Mouse (Mus musculus) hindbrain, embryonic 15.5 days (tissue): Measurements from ENCODE around the gene Serinc5. TPM values are rescaled to one million over a fixed set of nuclear protein-coding genes. Genes with fewer than 3 reads are reported as not detected.

ENCODE experiments used
- ATAC-seq: fragments of 200-750 bp; cut with Nextera tagmentation; 2 replicates; pipeline ENCODE4 v1.8.0; 2017; ENCODE audit warnings: low read depth, moderate number of reproducible peaks, moderate TSS enrichment; ENCODE audit not compliant: low FRiP score
- H3K27ac ChIP-seq: fragments of 300-500 bp; sonication (generic); replicated peaks from 2 replicates; pipeline ENCODE4 v1.5.1; 2015; ENCODE audit warnings: mild to moderate bottlenecking, inconsistent platforms
- H3K27me3 ChIP-seq: fragments of 300-500 bp; sonication (generic); 2 replicates; pipeline ENCODE4 v1.6.1; 2015; ENCODE audit warnings: control low read depth, inconsistent platforms
- H3K36me3 ChIP-seq: fragments of 300-500 bp; sonication (generic); 2 replicates; pipeline ENCODE4 v1.6.1; 2015; ENCODE audit warnings: control low read depth, inconsistent platforms
- H3K4me1 ChIP-seq: fragments of 300-500 bp; sonication (generic); replicated peaks from 2 replicates; pipeline ENCODE4 v1.6.1; 2015; ENCODE audit warnings: control low read depth, inconsistent platforms
- H3K4me2 ChIP-seq: fragments of 300-500 bp; sonication (generic); 2 replicates; pipeline ENCODE4 v1.6.1; 2015; ENCODE audit warnings: moderate library complexity, mild to moderate bottlenecking, inconsistent platforms
- H3K4me3 ChIP-seq: fragments of 300-500 bp; sonication (generic); 2 replicates; pipeline ENCODE4 v1.5.1; 2015; ENCODE audit warnings: mild to moderate bottlenecking, inconsistent platforms
- H3K9ac ChIP-seq: fragments of 300-500 bp; sonication (generic); 2 replicates; pipeline ENCODE4 v1.6.1; 2015; ENCODE audit warnings: inconsistent platforms
- H3K9me3 ChIP-seq: fragments of 300-500 bp; sonication (generic); 2 replicates; pipeline ENCODE4 v1.6.1; 2016; ENCODE audit warnings: control low read depth, inconsistent platforms
- WGBS: fragments of 180-500 bp; shearing (Covaris S2); methylation state at CpG from one replicate; pipeline ENCODE4 v1.1.7; 2015; 5-methylcytosine and 5-hydroxymethylcytosine counted together
- polyA plus RNA-seq: library from polyadenylated mRNA; unstranded; fragments of >200 nt; fragmentation: Nextera tagmentation; extraction: Ambion mirVana; gene quantifications from 2 replicates; pipeline ENCODE4 v1.2.1, GENCODE M21; 2015

Serinc5 gene
- polyA plus RNA-seq, 1 experiment from 2014 or later: 17.5 TPM

DNA sequence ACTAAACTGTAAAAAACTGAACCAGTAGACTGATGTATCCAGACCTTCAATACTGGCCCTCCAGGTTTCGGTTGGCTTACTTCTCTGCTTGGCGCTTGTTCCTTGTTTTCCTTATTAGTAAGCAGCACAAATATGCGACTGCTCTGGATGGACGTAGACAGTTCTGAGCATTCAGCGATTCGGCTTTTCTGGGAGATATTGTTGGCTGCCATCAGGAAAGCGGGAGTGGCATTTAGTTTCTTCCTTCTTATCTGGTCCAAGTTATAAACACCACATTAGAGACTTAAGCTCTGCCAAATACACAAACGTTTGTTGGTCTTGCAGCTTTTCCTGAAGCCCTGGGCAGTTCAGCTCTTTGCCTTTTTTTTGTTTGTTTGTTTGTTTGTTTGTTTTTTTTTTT is 5.6 kb downstream of the Serinc5 start:
- Histone ChIP-seq H3K4me3 (no peak overlapping the region), H3K27ac (no peak overlapping the region), H3K9me3 (no peaks in the 10 kb centered on the region), H3K9ac (no peak overlapping the region), H3K4me2 (no peak overlapping the region), H3K27me3 (no peaks in the 10 kb centered on the region), H3K4me1 (peaks cover 18% of the 10 kb centered on the region; the same call in 1 of the 2 replicates), H3K36me3 (no peaks in the 10 kb centered on the region)
- no peak for ATAC-seq
- WGBS: 96% methylated on average over 8 of the region's 8 CpGs

DNA sequence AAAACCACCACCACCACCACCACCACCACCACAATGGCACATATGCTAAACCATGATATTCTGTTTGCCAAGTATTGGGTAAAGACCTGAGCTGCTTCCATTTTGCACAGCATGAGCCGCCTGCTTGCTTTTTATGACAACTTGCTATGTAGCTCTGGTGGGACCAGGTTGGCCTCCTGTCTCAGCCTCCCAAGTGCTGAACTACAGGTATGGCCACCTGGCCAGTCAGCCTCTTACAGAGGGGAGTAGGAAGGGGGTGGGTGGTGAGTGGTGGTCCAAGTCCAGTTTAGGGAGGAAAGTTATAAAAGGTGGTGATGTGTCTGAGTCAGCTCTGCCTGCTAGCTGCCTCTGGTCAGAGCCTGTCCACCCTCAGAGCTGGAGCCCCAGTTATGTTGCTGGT is 15.3 kb downstream of the Serinc5 start:
- H3K27me3 ChIP-seq: no peaks in the 10 kb centered on the region
- H3K4me3 ChIP-seq: no peak overlapping the region
- no peak overlapping the region for H3K27ac ChIP-seq
- WGBS: 95% methylated on average over 1 of the region's 1 CpGs
- no peaks in the 10 kb centered on the region for H3K4me1 ChIP-seq
- no peak overlapping the region for H3K4me2 ChIP-seq
- peaks cover 10% of the 10 kb centered on the region for H3K36me3 ChIP-seq
- H3K9ac ChIP-seq: no peak overlapping the region
- no peak for ATAC-seq
- H3K9me3 ChIP-seq: no peaks in the 10 kb centered on the region

DNA sequence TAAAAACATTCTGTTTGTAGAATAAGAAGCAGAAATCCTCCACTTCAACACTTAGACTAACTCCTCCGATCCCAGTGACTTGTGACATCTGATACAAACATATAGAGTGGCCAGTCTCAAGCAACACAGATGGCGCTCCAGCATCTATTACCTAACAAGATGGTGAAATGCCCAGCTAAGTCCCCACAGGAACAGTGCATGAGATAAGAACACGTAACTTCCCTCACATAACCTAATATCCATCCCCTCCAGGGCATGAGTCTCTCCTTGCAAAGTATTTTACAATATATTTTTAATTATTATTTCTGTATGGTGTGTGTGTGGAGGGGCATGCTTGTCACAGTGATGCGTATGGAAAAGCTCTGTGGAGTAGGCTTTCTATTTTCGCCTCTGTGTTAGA is 15.8 kb downstream of the Serinc5 start:
- Histone ChIP-seq H3K4me2 (no peak overlapping the region), H3K4me3 (no peak overlapping the region), H3K9ac (no peak overlapping the region), H3K4me1 (no peaks in the 10 kb centered on the region), H3K27me3 (no peaks in the 10 kb centered on the region), H3K9me3 (no peaks in the 10 kb centered on the region), H3K36me3 (peaks cover 10% of the 10 kb centered on the region), H3K27ac (no peak overlapping the region)
- no peak for ATAC-seq
- WGBS: 94% methylated on average over 5 of the region's 5 CpGs

DNA sequence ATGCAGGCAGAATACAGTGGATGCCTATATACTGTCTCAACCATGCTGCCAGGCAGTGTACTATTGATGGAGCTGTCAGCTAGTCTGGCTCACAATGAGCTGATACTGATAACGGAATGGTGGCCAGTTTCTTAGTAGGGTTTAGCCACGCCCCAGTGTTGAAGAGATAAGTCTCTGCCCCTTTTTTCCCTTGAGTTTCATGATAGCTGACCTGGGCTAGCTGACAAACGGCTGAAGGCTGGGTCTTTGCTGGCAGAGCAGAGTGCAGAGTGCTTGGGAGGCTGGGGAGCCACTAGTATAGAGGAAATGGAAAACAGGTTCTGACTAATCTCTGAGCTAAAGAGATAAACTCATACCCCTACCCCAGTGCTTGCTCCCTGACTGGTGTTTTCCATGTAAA is 18.6 kb downstream of the Serinc5 start:
- WGBS: 84% methylated on average over 3 of the region's 3 CpGs
- H3K27ac ChIP-seq: no peak overlapping the region
- ATAC-seq: no peak

DNA sequence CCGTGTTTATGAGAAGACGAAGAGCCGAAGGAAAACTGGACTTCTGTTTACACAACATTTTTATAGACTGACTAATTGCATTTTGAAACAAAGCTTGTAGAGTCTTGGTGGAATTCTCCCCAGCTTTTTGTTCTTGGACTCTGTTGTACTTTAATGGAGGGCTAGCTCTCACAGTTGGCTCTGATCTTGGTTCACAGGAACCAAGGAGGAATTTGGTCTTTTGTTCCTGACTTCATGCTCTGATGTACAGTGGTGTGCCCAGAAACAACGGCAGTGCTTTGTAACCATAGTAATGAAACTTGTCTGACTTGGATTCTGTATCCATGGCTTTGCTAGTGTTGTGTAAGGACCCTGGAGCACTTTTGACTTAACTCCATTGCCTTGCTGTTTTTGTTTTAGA is 20.6 kb downstream of the Serinc5 start:
- Histone ChIP-seq H3K9ac (no peak overlapping the region), H3K9me3 (no peaks in the 10 kb centered on the region), H3K27ac (0 out of 2 replicates have a peak overlapping the region, but pooled peaks have one; percentile 7), H3K4me1 (peaks cover 15% of the 10 kb centered on the region), H3K27me3 (no peaks in the 10 kb centered on the region), H3K4me3 (no peak overlapping the region), H3K36me3 (peaks cover 2% of the 10 kb centered on the region), H3K4me2 (no peak overlapping the region)
- ATAC-seq: no peak
- WGBS: 56% methylated on average over 4 of the region's 4 CpGs

More for the DNA sequence above, 18.6 kb downstream of the Serinc5 start:
- H3K9me3 ChIP-seq: no peaks in the 10 kb centered on the region
- no peak overlapping the region for H3K9ac ChIP-seq
- H3K4me1 ChIP-seq: peaks cover 15% of the 10 kb centered on the region
- H3K4me2 ChIP-seq: no peak overlapping the region
- H3K27me3 ChIP-seq: no peaks in the 10 kb centered on the region
- H3K4me3 ChIP-seq: no peak overlapping the region
- peaks cover 10% of the 10 kb centered on the region for H3K36me3 ChIP-seq

DNA sequence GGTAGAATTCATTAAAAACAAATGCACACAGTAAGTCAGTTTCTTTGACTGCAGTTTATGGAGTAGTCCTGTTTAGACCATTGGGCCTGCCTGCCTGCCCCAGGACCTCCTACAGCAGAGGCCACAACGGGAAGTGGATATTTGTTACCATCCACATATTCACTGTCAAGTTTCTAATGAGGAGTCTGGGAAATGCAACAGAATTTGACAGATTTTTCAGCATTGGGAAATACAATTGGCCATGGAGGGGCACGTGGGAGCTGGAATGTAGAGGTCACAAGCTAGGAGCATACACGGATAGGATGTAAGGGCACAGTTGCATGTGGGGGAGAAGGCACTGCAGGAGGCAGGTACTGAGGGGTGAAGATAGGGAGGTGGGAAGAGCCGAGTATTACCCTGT is 21.7 kb downstream of the Serinc5 start:
- peaks cover 23% of the 10 kb centered on the region for H3K4me1 ChIP-seq
- no peaks in the 10 kb centered on the region for H3K9me3 ChIP-seq
- no peak for ATAC-seq
- no peak overlapping the region for H3K4me3 ChIP-seq
- H3K9ac ChIP-seq: no peak overlapping the region
- peak overlapping the region; percentile 40; the same call in 1 of the 2 replicates for H3K27ac ChIP-seq
- H3K4me2 ChIP-seq: no peak overlapping the region
- H3K36me3 ChIP-seq: no peaks in the 10 kb centered on the region; the same call in 1 of the 2 replicates
- H3K27me3 ChIP-seq: no peaks in the 10 kb centered on the region
- WGBS: 41% methylated on average over 4 of the region's 4 CpGs

DNA sequence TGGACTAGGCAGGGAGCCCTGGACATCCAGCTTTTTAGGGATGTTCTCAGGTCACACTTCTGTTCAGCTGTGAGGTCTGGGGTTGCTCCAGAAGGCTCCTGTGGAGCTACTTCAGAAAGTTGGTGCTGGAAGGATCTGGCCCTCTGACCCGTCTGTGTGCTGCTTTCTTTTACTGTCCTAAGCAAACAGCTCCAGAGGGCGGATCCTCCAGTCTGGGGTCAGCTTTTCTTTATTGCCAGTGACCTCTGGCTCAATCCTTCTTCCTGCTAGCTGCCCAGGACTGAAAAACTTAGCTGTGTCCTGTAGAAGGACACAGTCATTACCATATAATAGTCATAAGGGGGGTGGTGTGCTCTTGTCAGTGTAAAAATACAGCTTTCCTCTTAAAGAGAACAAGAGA is 24.1 kb downstream of the Serinc5 start:
- Histone ChIP-seq H3K4me1 (peaks cover 28% of the 10 kb centered on the region), H3K9ac (no peak overlapping the region), H3K4me3 (no peak overlapping the region), H3K9me3 (no peaks in the 10 kb centered on the region), H3K27ac (no peak overlapping the region), H3K36me3 (no peaks in the 10 kb centered on the region), H3K27me3 (no peaks in the 10 kb centered on the region), H3K4me2 (no peak overlapping the region)
- ATAC-seq: no peak
- WGBS: 26% methylated on average over 2 of the region's 2 CpGs

DNA sequence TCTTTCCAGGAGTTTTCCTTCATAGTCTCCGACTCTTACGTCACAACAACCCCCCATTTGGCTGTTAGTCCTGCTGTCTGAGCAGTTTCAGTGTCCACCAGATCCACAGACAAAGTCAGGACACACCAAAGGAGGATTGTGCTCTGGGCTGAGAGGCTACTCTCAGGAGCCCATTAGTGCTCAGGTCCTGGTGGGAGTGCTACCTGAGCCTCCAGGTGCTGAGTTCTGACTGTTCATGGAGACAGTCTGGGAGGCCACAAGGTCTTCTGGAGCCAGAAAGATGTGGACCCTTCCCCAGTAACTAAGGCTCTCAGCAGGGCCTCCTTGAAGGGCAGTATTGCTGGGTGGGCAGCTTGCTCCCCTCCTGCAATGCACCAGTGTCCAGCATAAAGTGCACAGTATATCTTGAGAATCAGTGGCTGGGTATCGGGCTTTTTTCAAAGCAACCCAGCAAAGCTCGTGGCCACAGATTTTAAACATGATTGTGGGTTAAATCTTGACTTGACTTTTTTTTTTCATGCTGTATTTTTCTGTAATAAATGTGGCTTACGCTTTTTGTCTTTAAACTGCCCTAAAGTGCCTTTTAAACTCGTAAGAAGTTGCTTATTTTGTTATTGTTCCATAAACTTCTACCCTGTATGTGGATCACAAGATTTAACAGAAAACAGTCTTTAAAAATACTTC is 25.5 kb downstream of the Serinc5 start:
- no peaks in the 10 kb centered on the region for H3K9me3 ChIP-seq
- no peaks in the 10 kb centered on the region for H3K36me3 ChIP-seq
- no peak overlapping the region for H3K9ac ChIP-seq
- H3K27me3 ChIP-seq: no peaks in the 10 kb centered on the region
- no peak overlapping the region for H3K4me2 ChIP-seq
- H3K4me3 ChIP-seq: no peak overlapping the region
- no peak overlapping the region for H3K27ac ChIP-seq
- peaks cover 28% of the 10 kb centered on the region for H3K4me1 ChIP-seq
- ATAC-seq: no peak
- 74% methylated on average over 6 of the region's 6 CpGs for WGBS

DNA sequence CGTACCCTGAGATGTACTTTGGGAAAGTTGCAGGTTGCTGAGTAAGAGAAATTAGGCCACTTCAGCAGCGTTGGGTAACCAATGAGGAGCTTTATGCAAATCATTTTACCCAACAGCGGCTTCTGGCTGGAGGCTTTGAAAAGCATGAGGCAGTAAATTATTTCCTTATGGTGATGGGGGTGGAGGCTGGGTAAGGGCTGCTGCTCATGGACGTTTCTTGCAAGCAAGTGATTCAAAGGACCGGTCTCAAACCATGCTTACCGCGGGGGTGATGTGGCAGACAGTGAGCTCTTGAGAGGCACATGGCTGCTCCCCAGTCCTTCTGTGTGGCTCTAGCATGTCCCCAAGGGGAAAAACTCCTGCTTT is 26.0 kb downstream of the Serinc5 start:
- no peaks in the 10 kb centered on the region for H3K36me3 ChIP-seq
- no peaks in the 10 kb centered on the region for H3K27me3 ChIP-seq
- H3K27ac ChIP-seq: no peak overlapping the region
- peak overlapping the region; percentile 17; the same call in 1 of the 2 replicates for H3K4me2 ChIP-seq
- peaks cover 28% of the 10 kb centered on the region for H3K4me1 ChIP-seq
- no peaks in the 10 kb centered on the region for H3K9me3 ChIP-seq
- no peak overlapping the region for H3K9ac ChIP-seq
- 4% methylated on average over 7 of the region's 7 CpGs for WGBS
- peak; percentile 77 for ATAC-seq
- H3K4me3 ChIP-seq: no peak overlapping the region

DNA sequence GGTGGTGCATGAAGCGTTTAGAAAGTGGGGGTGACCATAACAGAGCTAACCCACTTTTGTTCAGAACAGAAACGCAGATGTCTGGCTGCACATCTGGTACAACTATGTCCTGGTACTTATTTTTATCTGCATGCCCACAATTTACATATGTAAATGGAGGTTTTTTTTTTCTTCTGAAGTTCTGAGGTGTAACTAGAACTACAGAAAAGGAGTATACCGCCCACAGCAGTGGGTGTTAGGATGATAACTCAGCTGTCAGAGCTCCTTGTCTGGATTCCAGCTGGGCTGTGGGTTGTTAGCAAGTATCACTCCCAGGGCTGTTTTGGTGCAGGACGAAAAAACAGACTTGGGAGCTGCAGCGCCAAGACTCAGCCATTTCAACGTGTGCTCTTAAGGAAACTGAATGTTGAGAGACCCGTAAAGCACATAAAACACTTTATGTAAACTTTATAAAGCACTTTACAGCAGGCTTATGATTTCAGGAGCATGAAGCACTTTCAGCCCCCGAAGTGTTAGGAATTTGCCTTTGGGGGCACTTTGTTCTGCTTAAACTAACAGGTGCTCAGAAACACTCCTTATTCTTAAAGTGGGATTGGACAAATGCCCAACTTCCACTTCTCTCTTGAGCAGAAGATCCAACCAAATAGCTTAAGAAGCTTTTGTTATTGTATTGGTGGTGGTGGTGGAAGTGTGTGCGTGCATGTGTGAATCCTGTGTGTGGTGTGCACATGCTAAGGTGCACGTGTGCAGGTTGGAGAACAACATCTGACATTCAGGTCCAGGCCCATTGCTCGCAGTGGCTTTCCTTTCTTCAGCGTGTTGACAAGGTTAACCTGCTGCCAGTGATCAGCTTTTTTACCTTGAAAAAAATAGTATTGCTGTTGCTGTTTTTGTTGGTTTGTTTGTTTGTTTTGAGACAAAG is 28.5 kb downstream of the Serinc5 start:
- H3K4me3 ChIP-seq: no peak overlapping the region
- no peak overlapping the region for H3K4me2 ChIP-seq
- H3K9me3 ChIP-seq: no peaks in the 10 kb centered on the region
- WGBS: 76% methylated on average over 12 of the region's 12 CpGs
- H3K4me1 ChIP-seq: peaks cover 13% of the 10 kb centered on the region
- no peaks in the 10 kb centered on the region for H3K27me3 ChIP-seq
- no peak overlapping the region for H3K27ac ChIP-seq
- ATAC-seq: no peak
- no peak overlapping the region for H3K9ac ChIP-seq
- no peaks in the 10 kb centered on the region for H3K36me3 ChIP-seq

DNA sequence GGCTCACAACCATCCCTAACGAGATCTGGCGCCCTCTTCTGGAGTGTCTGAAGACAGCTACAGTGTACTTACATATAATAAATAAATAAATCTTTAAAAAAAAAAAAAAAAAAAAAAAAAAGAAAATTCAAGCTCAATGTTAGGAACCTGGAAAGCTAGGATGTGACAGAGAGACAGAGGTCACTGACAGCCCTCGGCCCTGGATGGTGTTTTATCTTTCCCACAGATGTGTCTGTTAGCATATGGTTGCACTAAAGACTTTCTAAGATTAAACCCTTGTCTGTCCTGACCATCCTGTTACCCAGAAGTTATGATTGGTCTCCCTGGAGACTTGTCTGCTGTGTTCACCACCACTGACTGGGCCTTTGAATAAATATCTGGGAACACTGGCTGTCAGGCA is 33.3 kb downstream of the Serinc5 start:
- H3K9me3 ChIP-seq: no peaks in the 10 kb centered on the region
- H3K9ac ChIP-seq: no peak overlapping the region
- 79% methylated on average over 3 of the region's 3 CpGs for WGBS
- H3K27ac ChIP-seq: no peak overlapping the region
- peaks cover 3% of the 10 kb centered on the region; the same call in 1 of the 2 replicates for H3K4me1 ChIP-seq
- no peaks in the 10 kb centered on the region for H3K36me3 ChIP-seq
- no peak for ATAC-seq
- no peaks in the 10 kb centered on the region for H3K27me3 ChIP-seq
- no peak overlapping the region for H3K4me3 ChIP-seq
- H3K4me2 ChIP-seq: no peak overlapping the region

DNA sequence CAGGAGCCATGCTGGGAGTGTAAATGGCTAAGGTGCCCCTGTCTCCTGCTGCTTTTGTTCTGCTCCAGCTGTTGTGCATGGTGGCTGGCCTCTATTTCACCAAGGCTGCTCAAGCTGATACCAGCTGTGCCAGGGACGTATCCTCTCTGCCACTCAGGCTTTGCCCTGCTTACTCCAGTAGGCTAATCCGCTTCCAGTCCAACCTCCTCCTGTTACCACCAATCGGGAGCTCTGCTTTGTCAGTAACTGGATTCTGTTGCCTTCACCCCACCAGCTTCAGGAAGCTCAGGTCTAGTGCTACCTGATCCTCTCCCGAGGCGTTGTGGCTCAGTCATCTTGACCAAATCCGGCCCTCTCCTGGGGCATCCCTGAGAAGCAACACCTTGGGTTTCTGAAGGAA is 33.9 kb downstream of the Serinc5 start:
- Histone ChIP-seq H3K4me3 (no peak overlapping the region), H3K36me3 (no peaks in the 10 kb centered on the region), H3K9me3 (no peaks in the 10 kb centered on the region), H3K4me2 (no peak overlapping the region), H3K27me3 (no peaks in the 10 kb centered on the region), H3K9ac (no peak overlapping the region), H3K27ac (no peak overlapping the region), H3K4me1 (no peaks in the 10 kb centered on the region; the same call in 1 of the 2 replicates)
- WGBS: 85% methylated on average over 6 of the region's 6 CpGs
- ATAC-seq: no peak
